Mouse (Mus musculus): ENCODE measurements around the gene Flywch1. TPM values are rescaled to one million over a fixed set of nuclear protein-coding genes. Genes with fewer than 3 reads are reported as not detected.

Gene Flywch1
- polyA plus RNA-seq, 1 experiment from 2014 or later: 54.3 TPM

DNA sequence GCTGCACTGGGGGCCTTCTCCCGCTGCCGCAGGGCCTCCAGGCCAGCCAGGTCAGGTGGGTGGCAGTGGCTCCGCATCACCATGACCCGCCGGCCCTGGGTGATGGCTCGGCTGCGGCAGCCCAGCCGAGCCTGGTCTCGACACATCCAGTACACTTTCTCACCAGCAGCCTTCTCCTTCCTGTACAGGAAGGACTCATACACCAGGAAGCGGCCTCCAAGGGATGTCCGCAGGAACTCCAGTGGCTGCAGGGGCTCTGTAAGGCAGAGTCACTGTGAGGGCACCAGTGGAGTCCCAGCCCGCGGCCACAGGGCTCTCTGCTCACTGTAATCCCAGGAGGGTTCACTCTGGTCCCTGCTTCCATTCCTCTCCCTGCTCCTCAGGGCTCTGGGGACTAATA, 15.7 kb downstream of the Flywch1 start:
- Histone ChIP-seq H3K27me3 (ENCODE audit: control insufficient read depth, insufficient read depth, low read length) (no peaks in the 10 kb centered on the region), H3K27ac (ENCODE audit: low read length) (peak overlapping the region; percentile 39; the same call in 1 of the 2 replicates), H3K4me1 (ENCODE audit: control insufficient read depth, insufficient read depth, low read length) (no peaks in the 10 kb centered on the region), H3K36me3 (ENCODE audit: control insufficient read depth, insufficient read depth, low read length) (peaks cover 45% of the 10 kb centered on the region), H3K9ac (replicated peaks; ENCODE audit: low read depth, low read length) (no peak overlapping the region), H3K4me3 (ENCODE audit: low read depth, low read length) (no peak overlapping the region), H3K9me3 (ENCODE audit: control insufficient read depth, low read depth, low read length) (no peaks in the 10 kb centered on the region), H3K4me2 (replicated peaks; ENCODE audit: low read depth, low read length) (no peak overlapping the region)
- ATAC-seq (ENCODE audit: insufficient number of reproducible peaks, insufficient read depth, low FRiP score, low read depth): no peak
- WGBS: 94% methylated on average over 13 of the region's 13 CpGs

DNA sequence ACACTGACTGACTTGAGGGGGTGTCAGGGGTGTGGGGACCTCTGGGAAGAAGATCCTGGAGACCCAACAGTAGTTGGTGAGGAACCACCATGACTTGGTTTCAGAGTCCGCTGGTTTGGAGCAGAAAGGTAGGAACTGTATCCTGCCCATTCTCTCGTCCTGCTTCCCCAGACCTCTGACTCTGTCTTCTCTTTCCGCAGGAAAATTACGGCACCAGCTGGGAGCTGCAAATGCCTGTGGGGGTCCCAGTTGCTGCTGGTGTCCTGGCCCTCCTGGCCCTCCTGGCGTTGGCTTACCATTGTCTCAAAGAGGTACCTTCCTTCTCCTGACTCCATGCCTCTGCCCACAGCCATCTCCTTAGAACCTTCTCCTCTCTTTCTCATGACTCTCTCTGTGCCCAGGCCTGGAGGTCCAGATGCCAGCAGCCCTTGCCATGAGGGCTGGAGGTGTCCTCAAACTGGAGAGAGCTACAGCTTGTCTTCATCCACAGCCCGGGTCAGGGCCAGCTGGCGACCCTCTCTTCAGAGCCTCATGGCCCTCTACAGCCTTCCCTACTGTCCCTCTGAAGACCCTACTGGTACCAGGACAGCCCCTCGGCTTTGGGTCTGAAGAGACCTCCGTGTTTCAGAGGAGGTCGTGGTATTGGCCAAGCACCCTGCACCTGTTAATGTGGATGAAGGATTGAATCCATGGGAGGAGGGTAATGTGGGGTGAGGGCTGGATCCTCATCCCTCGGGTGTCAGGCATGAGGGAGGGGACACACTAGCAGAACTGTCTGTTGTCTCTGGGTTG, 21.8 kb downstream of the Flywch1 start:
- Histone ChIP-seq H3K9me3 (ENCODE audit: control insufficient read depth, low read depth, low read length) (no peaks in the 10 kb centered on the region), H3K36me3 (ENCODE audit: control insufficient read depth, insufficient read depth, low read length) (peaks cover 13% of the 10 kb centered on the region; the same call in 1 of the 2 replicates), H3K4me1 (ENCODE audit: control insufficient read depth, insufficient read depth, low read length) (0 out of 2 replicates have a peak, but pooled peaks cover 16% of the 10 kb centered on the region), H3K4me2 (replicated peaks; ENCODE audit: low read depth, low read length) (no peak overlapping the region; the same call in 1 of the 2 replicates), H3K27me3 (ENCODE audit: control insufficient read depth, insufficient read depth, low read length) (peaks cover 21% of the 10 kb centered on the region), H3K4me3 (ENCODE audit: low read depth, low read length) (no peak overlapping the region), H3K9ac (replicated peaks; ENCODE audit: low read depth, low read length) (no peak overlapping the region), H3K27ac (ENCODE audit: low read length) (no peak overlapping the region; the same call in 1 of the 2 replicates)
- WGBS: 79% methylated on average over 11 of the region's 11 CpGs
- no peak for ATAC-seq (ENCODE audit: insufficient number of reproducible peaks, insufficient read depth, low FRiP score, low read depth)

DNA sequence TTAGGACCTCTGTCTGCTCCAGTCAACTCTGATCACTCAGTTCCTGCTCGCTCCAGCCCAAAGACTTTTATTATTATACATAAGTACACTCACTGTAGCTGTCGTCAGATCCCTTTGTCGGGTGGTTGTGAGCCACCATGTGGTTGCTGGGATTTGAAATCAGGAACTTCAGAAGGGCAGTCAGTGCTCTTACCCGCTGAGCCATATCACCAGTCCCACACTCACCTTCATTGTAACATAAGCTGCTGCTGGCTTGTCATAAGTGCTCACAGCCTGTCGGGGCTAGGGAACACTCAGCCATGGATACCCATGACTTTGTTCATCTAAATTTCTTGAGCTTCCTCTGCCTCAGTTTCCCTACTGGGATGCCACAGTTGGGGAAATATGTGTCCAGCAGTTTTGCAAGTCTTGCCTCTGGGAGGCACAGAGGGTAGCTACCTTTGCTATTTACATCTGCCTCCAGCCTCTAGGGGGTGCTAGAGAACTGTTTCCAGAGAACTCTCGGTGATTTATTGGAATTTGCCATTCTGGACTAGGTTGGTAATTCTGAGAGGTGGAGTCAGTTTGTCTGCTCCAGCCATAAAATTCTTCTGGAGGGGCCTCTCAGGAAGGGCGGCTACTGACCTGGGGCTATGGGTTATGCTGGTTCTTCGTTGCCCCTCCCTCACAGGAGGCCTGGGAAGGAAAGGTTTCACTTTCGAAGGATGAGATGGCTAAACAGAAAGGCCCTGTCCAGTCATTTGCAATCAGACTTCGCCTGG, 22.6 kb downstream of the Flywch1 start:
- Histone ChIP-seq H3K4me2 (replicated peaks; ENCODE audit: low read depth, low read length) (no peak overlapping the region; the same call in 1 of the 2 replicates), H3K4me1 (ENCODE audit: control insufficient read depth, insufficient read depth, low read length) (0 out of 2 replicates have a peak, but pooled peaks cover 19% of the 10 kb centered on the region), H3K27ac (ENCODE audit: low read length) (no peak overlapping the region; the same call in 1 of the 2 replicates), H3K9ac (replicated peaks; ENCODE audit: low read depth, low read length) (no peak overlapping the region), H3K4me3 (ENCODE audit: low read depth, low read length) (no peak overlapping the region), H3K27me3 (ENCODE audit: control insufficient read depth, insufficient read depth, low read length) (peaks cover 23% of the 10 kb centered on the region), H3K9me3 (ENCODE audit: control insufficient read depth, low read depth, low read length) (no peaks in the 10 kb centered on the region), H3K36me3 (ENCODE audit: control insufficient read depth, insufficient read depth, low read length) (peaks cover 13% of the 10 kb centered on the region; the same call in 1 of the 2 replicates)
- ATAC-seq (ENCODE audit: insufficient number of reproducible peaks, insufficient read depth, low FRiP score, low read depth): no peak
- 33% methylated on average over 10 of the region's 10 CpGs for WGBS

DNA sequence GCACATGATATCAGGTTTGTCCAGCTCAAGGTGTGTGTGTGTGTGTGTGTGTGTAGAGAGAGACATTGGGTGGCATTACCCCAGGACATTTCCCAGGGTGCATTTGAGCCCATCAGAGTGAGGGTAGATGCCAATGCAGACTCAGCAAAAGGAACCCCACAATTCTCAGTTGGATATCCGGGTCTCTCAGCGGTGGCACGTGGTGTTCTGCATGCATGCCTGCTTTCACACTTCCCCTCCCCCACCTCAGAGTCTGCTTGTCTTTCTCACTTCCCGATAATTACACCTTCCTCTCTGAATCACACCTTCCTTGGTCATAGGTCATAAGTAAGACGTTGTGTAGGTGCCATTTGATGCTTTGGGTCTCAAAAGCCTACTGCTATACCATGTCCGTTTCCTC, 23.4 kb downstream of the Flywch1 start:
- H3K4me2 ChIP-seq (replicated peaks; ENCODE audit: low read depth, low read length): no peak overlapping the region
- H3K4me3 ChIP-seq (ENCODE audit: low read depth, low read length): no peak overlapping the region
- H3K27ac ChIP-seq (ENCODE audit: low read length): no peak overlapping the region
- H3K27me3 ChIP-seq (ENCODE audit: control insufficient read depth, insufficient read depth, low read length): peaks cover 30% of the 10 kb centered on the region
- no peaks in the 10 kb centered on the region for H3K9me3 ChIP-seq (ENCODE audit: control insufficient read depth, low read depth, low read length)
- 31% methylated on average over 6 of the region's 6 CpGs for WGBS
- H3K9ac ChIP-seq (replicated peaks; ENCODE audit: low read depth, low read length): no peak overlapping the region
- peaks cover 7% of the 10 kb centered on the region; the same call in 1 of the 2 replicates for H3K36me3 ChIP-seq (ENCODE audit: control insufficient read depth, insufficient read depth, low read length)
- no peak for ATAC-seq (ENCODE audit: insufficient number of reproducible peaks, insufficient read depth, low FRiP score, low read depth)
- H3K4me1 ChIP-seq (ENCODE audit: control insufficient read depth, insufficient read depth, low read length): 0 out of 2 replicates have a peak, but pooled peaks cover 19% of the 10 kb centered on the region

DNA sequence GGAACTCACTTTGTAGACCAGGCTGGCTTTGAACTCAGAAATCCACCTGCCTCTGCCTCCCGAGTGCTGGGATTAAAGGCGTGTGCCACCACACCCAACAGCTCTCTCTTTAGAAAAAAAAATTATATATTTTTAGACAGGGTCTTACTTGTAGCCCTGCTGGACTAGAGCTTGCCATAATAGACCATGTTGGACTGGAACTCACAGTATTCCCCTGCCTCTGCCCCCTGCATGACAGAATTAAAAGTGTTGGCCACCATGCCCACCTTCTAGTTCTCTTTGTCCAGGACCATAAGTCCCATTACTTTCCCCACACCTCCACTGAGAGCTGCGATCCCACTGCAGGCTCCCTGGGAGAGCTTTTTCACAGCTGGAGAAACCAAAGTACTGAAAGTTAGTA, 23.9 kb downstream of the Flywch1 start:
- 81% methylated on average over 3 of the region's 3 CpGs for WGBS
- Histone ChIP-seq H3K9me3 (ENCODE audit: control insufficient read depth, low read depth, low read length) (no peaks in the 10 kb centered on the region), H3K4me1 (ENCODE audit: control insufficient read depth, insufficient read depth, low read length) (0 out of 2 replicates have a peak, but pooled peaks cover 19% of the 10 kb centered on the region), H3K4me3 (ENCODE audit: low read depth, low read length) (no peak overlapping the region), H3K27me3 (ENCODE audit: control insufficient read depth, insufficient read depth, low read length) (peaks cover 31% of the 10 kb centered on the region), H3K27ac (ENCODE audit: low read length) (no peak overlapping the region), H3K4me2 (replicated peaks; ENCODE audit: low read depth, low read length) (no peak overlapping the region), H3K9ac (replicated peaks; ENCODE audit: low read depth, low read length) (no peak overlapping the region), H3K36me3 (ENCODE audit: control insufficient read depth, insufficient read depth, low read length) (peaks cover 3% of the 10 kb centered on the region; the same call in 1 of the 2 replicates)
- ATAC-seq (ENCODE audit: insufficient number of reproducible peaks, insufficient read depth, low FRiP score, low read depth): no peak

DNA sequence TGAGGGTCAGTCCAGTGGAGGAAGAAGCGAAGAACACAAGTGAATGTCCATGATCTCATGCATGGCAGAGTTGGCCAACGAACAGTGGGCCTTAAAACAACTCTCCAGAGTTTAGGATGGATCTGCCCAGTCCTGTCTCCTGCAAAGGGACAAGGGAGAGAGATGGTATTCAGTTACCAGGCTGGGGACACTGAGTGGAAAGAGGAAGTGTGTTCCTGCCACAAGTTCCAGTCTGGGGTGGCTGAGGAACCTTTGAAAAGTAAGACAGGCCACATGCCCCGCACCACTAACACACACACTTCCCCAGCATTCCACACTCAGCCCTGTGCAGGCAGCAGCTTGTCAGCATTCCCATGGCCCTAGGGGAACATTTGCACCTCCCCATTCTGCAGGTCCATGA, 24.6 kb downstream of the Flywch1 start:
- Histone ChIP-seq H3K27me3 (ENCODE audit: control insufficient read depth, insufficient read depth, low read length) (peaks cover 36% of the 10 kb centered on the region), H3K9ac (replicated peaks; ENCODE audit: low read depth, low read length) (no peak overlapping the region), H3K4me1 (ENCODE audit: control insufficient read depth, insufficient read depth, low read length) (0 out of 2 replicates have a peak, but pooled peaks cover 21% of the 10 kb centered on the region), H3K9me3 (ENCODE audit: control insufficient read depth, low read depth, low read length) (no peaks in the 10 kb centered on the region), H3K4me3 (ENCODE audit: low read depth, low read length) (no peak overlapping the region), H3K27ac (ENCODE audit: low read length) (no peak overlapping the region), H3K36me3 (ENCODE audit: control insufficient read depth, insufficient read depth, low read length) (0 out of 2 replicates have a peak, but pooled peaks cover 3% of the 10 kb centered on the region), H3K4me2 (replicated peaks; ENCODE audit: low read depth, low read length) (no peak overlapping the region)
- no peak for ATAC-seq (ENCODE audit: insufficient number of reproducible peaks, insufficient read depth, low FRiP score, low read depth)
- 78% methylated on average over 3 of the region's 3 CpGs for WGBS

DNA sequence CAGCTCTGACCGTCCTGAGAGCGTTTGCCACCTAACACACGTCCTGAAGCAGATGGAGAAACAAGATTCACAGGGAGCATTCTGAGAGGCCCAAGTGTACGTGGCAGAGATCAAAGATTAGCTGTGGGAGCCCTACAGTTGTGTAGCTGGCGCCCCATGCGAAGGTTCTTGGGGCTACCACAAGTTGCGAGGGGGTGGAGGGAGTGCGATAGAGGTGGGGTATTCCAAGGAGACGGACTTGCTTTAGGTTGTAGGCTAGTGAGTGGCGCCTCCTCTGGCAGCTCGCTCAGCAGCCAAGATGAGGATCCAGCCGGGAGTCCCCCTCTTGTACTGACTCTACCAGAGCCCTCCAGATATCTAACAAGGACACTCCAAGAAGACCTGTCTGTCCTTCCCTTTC, 25.1 kb downstream of the Flywch1 start:
- H3K4me3 ChIP-seq (ENCODE audit: low read depth, low read length): 0 out of 2 replicates have a peak overlapping the region, but pooled peaks have one; percentile 30
- H3K27ac ChIP-seq (ENCODE audit: low read length): no peak overlapping the region
- H3K27me3 ChIP-seq (ENCODE audit: control insufficient read depth, insufficient read depth, low read length): peaks cover 41% of the 10 kb centered on the region
- H3K4me1 ChIP-seq (ENCODE audit: control insufficient read depth, insufficient read depth, low read length): 0 out of 2 replicates have a peak, but pooled peaks cover 21% of the 10 kb centered on the region
- WGBS: 8% methylated on average over 12 of the region's 12 CpGs
- 0 out of 2 replicates have a peak, but pooled peaks cover 1% of the 10 kb centered on the region for H3K36me3 ChIP-seq (ENCODE audit: control insufficient read depth, insufficient read depth, low read length)
- H3K9me3 ChIP-seq (ENCODE audit: control insufficient read depth, low read depth, low read length): no peaks in the 10 kb centered on the region
- H3K4me2 ChIP-seq (replicated peaks; ENCODE audit: low read depth, low read length): peak overlapping the region; percentile 66
- ATAC-seq (ENCODE audit: insufficient number of reproducible peaks, insufficient read depth, low FRiP score, low read depth): no peak
- H3K9ac ChIP-seq (replicated peaks; ENCODE audit: low read depth, low read length): no peak overlapping the region
